In genomic region chr13:95553885-95554492, GRCm38 (mm10) we compare ENCODE assay signal across 12 mouse cellular contexts. TPM values are rescaled to one million over a fixed set of nuclear protein-coding genes. Genes with fewer than 3 reads are reported as not detected.
DNase-seq lines count a peak whose midpoint lies in the region; ATAC-seq and TF ChIP-seq lines count a peak whose summit lies in the region.
"Had no signal": no experiment of that assay in that cellular context is flagged by ENCODE, and none has a peak within 500 bp of the region (broad histone marks: within the 10 kb centered on the region; RNA-seq: fewer than 3 reads in every experiment).

No protein-coding gene starts in this region.

- H3K27ac ChIP-seq in liver, embryonic 14.5 days = no peak overlapping the region
- H3K27ac ChIP-seq in liver, embryonic 12.5 days = no peak overlapping the region

- H3K79me2 ChIP-seq in C2C12 (ENCODE audit: control insufficient read depth, insufficient read depth) = no peaks in the 10 kb centered on the region
- H3K79me2 ChIP-seq in myocyte (ENCODE audit: control insufficient read depth, insufficient read depth) = no peaks in the 10 kb centered on the region

- no peaks in the 10 kb centered on the region for H3K79me3 ChIP-seq in C2C12 (ENCODE audit: low read depth)

- H3K9me3 ChIP-seq in liver, embryonic 14.5 days (ENCODE audit: control insufficient read depth, low read length) = no peaks in the 10 kb centered on the region
- no peaks in the 10 kb centered on the region for H3K9me3 ChIP-seq in liver, embryonic 12.5 days (replicated peaks)

- H3K36me3 ChIP-seq in liver, embryonic 14.5 days (replicated peaks; ENCODE audit: control insufficient read depth, insufficient read depth, low read depth) = no peaks in the 10 kb centered on the region
- no peaks in the 10 kb centered on the region for H3K36me3 ChIP-seq in liver, embryonic 12.5 days
- H3K36me3 ChIP-seq in C2C12 (ENCODE audit: control insufficient read depth, insufficient read depth) = no peaks in the 10 kb centered on the region
- H3K36me3 ChIP-seq in myocyte (ENCODE audit: control insufficient read depth, insufficient read depth) = no peaks in the 10 kb centered on the region

- H3K9ac ChIP-seq in liver, embryonic 14.5 days (replicated peaks) = no peak overlapping the region
- no peak overlapping the region for H3K9ac ChIP-seq in liver, embryonic 12.5 days
- H3K9ac ChIP-seq: forebrain, postnatal 0 days had no signal

- no peaks in the 10 kb centered on the region for H3K4me1 ChIP-seq in liver, embryonic 14.5 days (replicated peaks; ENCODE audit: control insufficient read depth in 2 of 2, insufficient read depth in 2 of 2, low read length in 1 of 2)
- no peaks in the 10 kb centered on the region for H3K4me1 ChIP-seq in liver, embryonic 12.5 days

- no peak for TF ChIP-seq POLR2A in myocyte (IDR thresholded peaks at IDR 0.05; ENCODE audit: insufficient read length, low read depth)

- no peak overlapping the region for H3K4me2 ChIP-seq in liver, embryonic 14.5 days (ENCODE audit: low read depth)
- no peak overlapping the region for H3K4me2 ChIP-seq in liver, embryonic 12.5 days
- H3K4me2 ChIP-seq in myocyte (ENCODE audit: low read depth) = peak overlapping the region; percentile 15

- H3K27me3 ChIP-seq in liver, embryonic 14.5 days (ENCODE audit: control insufficient read depth, insufficient read depth, low read length) = no peaks in the 10 kb centered on the region; the same call in 1 of the 2 replicates
- H3K27me3 ChIP-seq in liver, embryonic 12.5 days (replicated peaks) = peaks cover 25% of the 10 kb centered on the region
- H3K27me3 ChIP-seq in C2C12 (ENCODE audit: control insufficient read depth, insufficient read depth, insufficient read length) (no peaks in the 10 kb centered on the region), myocyte (ENCODE audit: control insufficient read depth, insufficient read depth, insufficient read length) (no peaks in the 10 kb centered on the region)

- DNase-seq in liver, embryonic 14.5 days (ENCODE audit: low read depth in 3 of 3, low spot score in 3 of 3) = no peak
- no peak for DNase-seq in kidney, adult 9 months
- DNase-seq: cerebellum, adult 9-11 months; forebrain, postnatal 0 days; kidney, adult 18-20 months; retina, postnatal 1 day had no signal

- no peak overlapping the region for H3K4me3 ChIP-seq in liver, embryonic 14.5 days (ENCODE audit: insufficient read depth in 1 of 2, low read depth in 2 of 2, low read length in 2 of 2)
- H3K4me3 ChIP-seq in liver, embryonic 12.5 days = no peak overlapping the region
- H3K4me3 ChIP-seq in C2C12 (ENCODE audit: insufficient read depth, poor library complexity, severe bottlenecking) (no peak overlapping the region), myocyte (no peak overlapping the region)

- TF ChIP-seq CTCF in liver, embryonic 14.5 days (IDR thresholded peaks at IDR 0.05; ENCODE audit: low read depth) = peak; percentile 2; the same call in 1 of the 2 replicates
- TF ChIP-seq CTCF in C2C12 (IDR thresholded peaks at IDR 0.05; ENCODE audit: control insufficient read depth, insufficient read depth, insufficient read length) = no peak

- ATAC-seq in liver, embryonic 14.5 days (ENCODE audit: insufficient read depth) = no peak
- no peak for ATAC-seq in liver, embryonic 12.5 days
- peak; percentile 91 to 95 for ATAC-seq in hematopoietic stem cell, adult 5-6 weeks (replicated peaks in 1 of 2; ENCODE audit: insufficient read depth in 1 of 2, low FRiP score in 2 of 2, low TSS enrichment in 1 of 2, low read depth in 1 of 2, poor library complexity in 2 of 2, severe bottlenecking in 2 of 2)
- no peak for ATAC-seq in erythroid progenitor cell, adult 5-6 weeks (replicated peaks; ENCODE audit: low FRiP score, poor library complexity, severe bottlenecking)
- ATAC-seq: forebrain, postnatal 0 days had no signal

- H3ac ChIP-seq in C2C12 (ENCODE audit: control insufficient read depth, insufficient read length, low read depth) (no peak overlapping the region), myocyte (ENCODE audit: control insufficient read depth, insufficient read length) (no peak overlapping the region)

- 41% methylated on average over 11 of the region's 11 CpGs for WGBS in liver, embryonic 14.5 days (ENCODE audit: insufficient replicate concordance)
- 53% methylated on average over 11 of the region's 11 CpGs for WGBS in liver, embryonic 12.5 days (ENCODE audit: insufficient replicate concordance)

- no peak for TF ChIP-seq EP300 in liver, embryonic 14.5 days (IDR thresholded peaks at IDR 0.05; ENCODE audit: low read depth)

TF ChIP-seq in C2C12, 6 proteins besides CTCF, POLR2A, EP300 and RAD21:
- no peak for TF ChIP-seq USF1 (IDR thresholded peaks at IDR 0.05; ENCODE audit: low read depth)
- TF ChIP-seq MYOD1 (IDR thresholded peaks at IDR 0.05; ENCODE audit: control insufficient read depth, insufficient read length, low read depth) = peak; percentile 77
- no peak for TF ChIP-seq CEBPB (IDR thresholded peaks at IDR 0.05; ENCODE audit: low read depth)
- TF ChIP-seq MAX (IDR thresholded peaks at IDR 0.05) = peak; percentile 74

TF ChIP-seq in myocyte, 11 proteins besides CTCF, POLR2A, EP300 and RAD21:
- no peak for TF ChIP-seq POLR2AphosphoS2 (IDR thresholded peaks at IDR 0.05; ENCODE audit: insufficient read length, low read depth)
- TF ChIP-seq CEBPB (IDR thresholded peaks at IDR 0.05; ENCODE audit: insufficient read depth, poor library complexity, severe bottlenecking) = no peak
- no peak for TF ChIP-seq E2F4 (IDR thresholded peaks at IDR 0.05; ENCODE audit: insufficient read depth)
- TF ChIP-seq MAX (IDR thresholded peaks at IDR 0.05; ENCODE audit: low read depth) = peak; percentile 9
- peak; percentile 57 for TF ChIP-seq TCF12 (IDR thresholded peaks at IDR 0.05; ENCODE audit: insufficient read depth, poor library complexity, severe bottlenecking)
- peak in 2 of 3 experiments; percentile 47 to 89 for TF ChIP-seq MYOG (IDR thresholded peaks at IDR 0.05; ENCODE audit: control insufficient read depth in 1 of 3, insufficient read depth in 1 of 3, insufficient read length in 2 of 3, low read depth in 2 of 3)
- TF ChIP-seq USF1 (IDR thresholded peaks at IDR 0.05; ENCODE audit: low read depth) = no peak
- TF ChIP-seq MYOD1 (IDR thresholded peaks at IDR 0.05; ENCODE audit: control insufficient read depth in 1 of 3, insufficient read length in 2 of 3, low read depth in 2 of 3) = peak in 2 of 3 experiments; percentile 60 to 78
- no peak for TF ChIP-seq REST (IDR thresholded peaks at IDR 0.05; ENCODE audit: insufficient read depth, insufficient read length)
- peak; percentile 42 for TF ChIP-seq TCF3 (IDR thresholded peaks at IDR 0.05; ENCODE audit: insufficient read length, low read depth)

RNA-seq across cellular contexts. Expression of gene F2rl1, which starts 29.0 kb away (rescaled TPM):
- polyA plus RNA-seq in liver, embryonic 14.5 days (2012; rRNA removed) = 0.71 and 0.84 TPM in 2 replicates
- 0.30 and 0.67 TPM in 2 replicates for polyA plus RNA-seq in liver, embryonic 14.5 days (2014; fragmentation: Nextera tagmentation; extraction: Ambion mirVana)
- 0.07 and 0.12 TPM in 2 replicates for polyA plus RNA-seq in liver, embryonic 12.5 days (2016; fragmentation: Nextera tagmentation; extraction: Ambion mirVana)
- polyA plus RNA-seq in C2C12 (2012; fragmentation: generic; extraction: Trizol) (not detected), myocyte (2012; fragmentation: generic; extraction: Trizol) (not detected)
- total RNA-seq in hematopoietic stem cell, adult 5-6 weeks (2017) = not detected in 2 replicates
- total RNA-seq in erythroid progenitor cell, adult 5-6 weeks (2015; ENCODE audit: low replicate concordance) = not detected in 2 replicates
- 1.7 TPM in 1 of 2 replicates, not detected in the other for total RNA-seq in erythroid progenitor cell, adult 5-6 weeks (2017; ENCODE audit: low replicate concordance)
- polyA plus RNA-seq: neural tube, embryonic 11.5 days had no signal

Comparison
In these comparisons a context has a peak if more than half of its experiments do, and no peak if none do; other contexts are left out.
1. ATAC-seq: peak in hematopoietic stem cell, adult 5-6 weeks (2 of 2); none in liver, embryonic 14.5 days (single experiment), liver, embryonic 12.5 days (single experiment) and erythroid progenitor cell, adult 5-6 weeks (single experiment).